Mouse (Mus musculus) ES-CJ7 (cell line): ENCODE results near the gene Arid1a.

Experiments used
- DNase-seq: peaks from one replicate; pipeline ENCODE4 v3.0.0; 2011; ENCODE audit warnings: low read depth, low spot score

The Arid1a gene

GRCm38 (mm10) chr4:133756514-133757268 lies at the start of gene Arid1a:
TSS of gene Arid1a (minus strand) at chr4:133756769.
- DNase-seq, result peak; percentile 94

- DNase-seq, result peak; percentile 41
These were observed 48.1 kb upstream of the Arid1a start for GRCm38 (mm10) chr4:133804401-133805263.

DNA sequence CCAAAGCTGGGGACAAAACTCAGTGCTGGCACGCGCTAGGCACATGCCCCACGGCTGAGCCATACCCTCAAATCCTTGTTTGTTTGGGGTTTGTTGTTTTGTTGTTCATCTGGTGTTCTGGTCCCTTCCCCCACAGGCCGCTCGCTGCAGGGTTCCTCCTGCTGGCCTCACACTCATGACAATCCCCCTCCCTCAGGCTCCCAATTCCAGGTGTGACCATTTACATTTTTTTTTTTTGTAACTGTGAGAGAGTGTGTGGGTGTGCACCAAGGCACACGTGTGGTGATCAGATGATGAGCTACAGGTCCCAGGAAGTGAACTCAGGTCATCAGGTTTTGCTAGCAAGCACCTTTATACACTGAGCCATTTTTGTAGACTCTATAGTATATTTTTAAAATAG lies 44.0 kb upstream of the Arid1a start:
- no peak for DNase-seq

GRCm38 (mm10) chr4:133793269-133793668 lies 36.7 kb upstream of the Arid1a start:
- DNase-seq, result peak; percentile 1

- no peak for DNase-seq
These were observed 18.3 kb upstream of the Arid1a start for GRCm38 (mm10) chr4:133774570-133775554.

GRCm38 (mm10) chr4:133769157-133769556 lies 12.6 kb upstream of the Arid1a start:
- peak; percentile 87 for DNase-seq

DNA sequence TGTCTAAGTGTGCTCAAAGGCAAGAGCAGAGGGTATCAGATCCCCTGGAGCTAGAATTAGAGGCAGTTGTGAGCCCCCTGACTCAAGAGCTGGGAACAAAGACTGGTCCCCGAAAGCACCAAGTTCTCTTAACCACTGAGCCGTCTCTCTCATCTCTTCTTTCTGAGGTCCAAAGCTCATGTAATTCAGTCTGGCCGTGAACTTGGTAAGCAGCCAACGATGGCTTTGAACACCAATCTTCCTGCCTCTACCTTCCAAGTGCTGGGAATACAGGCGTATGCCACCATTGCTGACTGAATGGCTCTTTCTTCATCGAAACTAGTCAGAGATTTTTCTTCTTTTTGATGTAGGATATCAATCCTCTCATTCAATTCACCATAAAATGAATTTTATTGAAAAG lies 6.5 kb upstream of the Arid1a start:
- no peak for DNase-seq

GRCm38 (mm10) chr4:133759659-133760058 lies 3.1 kb upstream of the Arid1a start:
- DNase-seq, result no peak

DNA sequence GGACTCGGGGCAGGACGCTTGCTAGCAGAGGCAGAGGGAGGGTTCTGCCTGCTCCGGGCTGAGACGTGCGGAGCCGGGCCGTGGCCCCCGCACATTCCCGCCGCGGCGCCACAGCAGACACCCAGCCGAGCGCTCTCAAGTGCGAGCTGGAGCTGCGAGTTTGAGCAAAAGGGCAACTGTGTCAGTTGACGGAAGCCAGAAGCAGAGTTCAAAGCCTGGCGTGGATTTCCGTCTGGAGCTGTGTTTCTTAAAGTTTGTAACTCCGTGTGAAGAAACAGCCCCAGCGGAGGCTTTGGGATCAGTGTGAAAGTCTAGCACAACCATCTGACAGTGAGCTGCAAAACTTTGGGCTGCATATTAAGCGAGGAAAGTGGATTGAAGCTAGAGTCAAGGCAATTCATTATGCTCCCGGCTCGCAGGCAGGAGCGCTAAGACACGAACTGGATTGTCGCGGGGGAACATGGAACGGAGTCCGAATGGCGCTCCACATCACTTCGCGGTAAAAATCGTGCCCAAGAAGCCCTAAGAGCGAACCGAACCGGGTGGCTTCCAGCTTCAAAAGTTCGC lies 783 bp upstream of the Arid1a start:
- DNase-seq, result peak; percentile 95

DNA sequence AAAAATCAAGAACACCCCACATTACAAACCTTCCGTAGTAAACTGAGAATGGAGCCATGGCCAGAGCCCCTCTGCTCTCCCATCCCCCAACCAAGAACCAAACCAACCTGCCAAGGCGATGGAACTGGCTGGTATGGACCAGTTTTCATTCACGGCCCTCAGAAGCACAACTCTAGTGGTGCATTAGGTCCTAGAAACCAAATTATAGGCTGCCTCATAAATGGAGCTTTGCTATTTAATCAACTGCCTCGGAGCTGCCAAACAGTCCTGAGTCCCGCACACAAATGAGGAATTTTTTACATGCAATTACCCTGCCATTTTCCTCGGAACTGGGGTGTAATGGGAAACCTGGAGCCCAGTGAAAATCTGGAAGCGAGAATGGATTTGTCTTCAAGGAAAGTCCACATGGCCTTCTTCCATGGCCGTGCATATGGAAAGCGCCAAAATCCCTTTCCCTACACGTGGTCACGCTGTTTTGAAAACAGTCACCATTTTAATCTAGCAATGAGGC lies 653 bp downstream of the Arid1a start:
- DNase-seq, result peak; percentile 73

DNA sequence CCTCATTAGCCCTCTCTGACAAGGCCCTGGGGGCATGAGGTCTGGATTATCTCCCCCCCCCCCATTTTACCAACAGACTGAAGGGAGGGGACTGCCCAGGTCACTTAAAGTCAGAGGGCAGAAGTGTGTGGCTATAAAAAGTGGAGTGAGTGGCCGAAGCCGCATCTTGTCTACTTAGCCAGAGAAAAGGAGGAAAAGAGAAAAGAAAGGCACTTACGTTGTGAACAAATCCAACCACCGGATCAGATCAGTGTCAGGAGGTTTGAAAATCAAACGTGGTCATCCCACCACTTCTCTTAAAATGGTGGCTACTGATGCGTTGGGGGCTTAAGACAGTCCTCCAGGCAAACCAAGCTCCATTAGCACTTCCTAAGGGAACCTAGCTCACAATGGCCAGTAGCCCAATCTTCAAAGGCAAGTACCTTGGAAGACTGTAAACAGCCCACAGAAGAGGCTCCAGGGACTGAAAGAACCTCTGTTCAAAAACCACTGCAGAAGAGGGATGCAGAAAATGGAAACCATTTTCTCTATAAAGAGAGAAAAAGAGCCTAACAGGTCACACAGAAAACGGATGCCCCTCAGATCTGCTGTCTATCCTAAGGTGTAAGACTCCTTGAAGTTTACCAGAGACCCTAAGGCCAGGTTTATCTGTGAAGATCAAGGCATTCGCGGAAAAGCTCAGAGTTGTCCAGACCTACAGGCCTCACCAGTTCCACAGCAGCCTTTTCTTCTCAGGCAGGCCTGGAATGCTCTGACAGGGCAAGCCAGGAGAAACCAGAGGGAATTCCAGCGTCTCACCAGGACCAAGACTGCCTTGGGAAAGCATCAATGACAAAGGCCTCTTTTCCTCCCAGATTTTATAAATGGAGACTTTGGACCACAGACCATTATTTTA lies 1.5 kb downstream of the Arid1a start:
- no peak for DNase-seq

GRCm38 (mm10) chr4:133754238-133754637 lies 2.3 kb downstream of the Arid1a start:
- peak; percentile 94 for DNase-seq

DNA sequence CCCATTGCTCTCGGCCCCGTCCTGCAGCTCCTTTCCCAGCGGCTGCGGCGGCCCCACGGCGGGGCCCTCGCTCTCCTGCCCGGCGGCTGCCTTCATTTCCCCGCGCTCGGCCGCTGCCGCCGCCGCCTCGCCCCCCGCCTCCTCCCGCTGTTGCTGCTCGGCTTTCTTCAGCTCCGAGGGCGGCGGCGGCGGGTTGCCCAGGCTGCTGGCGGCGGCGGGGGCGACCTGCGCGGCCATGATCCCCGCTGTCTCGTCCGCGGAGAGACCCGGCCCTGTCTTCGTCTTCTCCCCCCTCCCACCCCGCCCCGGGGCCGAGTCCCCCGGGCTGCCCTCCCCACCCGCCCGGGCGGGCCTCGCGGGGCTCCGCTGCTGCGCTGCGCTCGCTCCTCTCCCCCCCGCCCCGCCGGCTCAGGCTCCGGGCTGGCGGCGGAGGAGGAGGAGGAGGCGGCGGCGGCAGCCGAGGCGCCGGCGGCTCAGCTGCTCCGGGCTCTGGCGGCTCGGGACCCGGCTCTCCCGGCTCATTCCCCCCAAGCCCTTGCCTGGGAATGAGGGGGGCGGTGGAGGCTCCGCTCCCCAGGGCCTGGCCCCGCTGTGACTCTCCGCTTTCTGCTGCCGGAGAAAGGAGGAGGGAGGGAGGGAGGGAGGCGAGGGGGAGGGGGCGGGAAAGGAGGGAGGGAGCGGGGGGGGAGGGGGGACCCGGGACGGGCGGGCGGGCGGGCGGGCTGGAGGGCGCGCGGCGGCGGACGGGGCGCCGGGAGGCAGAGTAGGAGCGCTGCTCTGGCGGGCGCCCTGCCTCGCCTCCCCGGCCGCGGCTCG lies 3.0 kb downstream of the Arid1a start:
- DNase-seq, result peak; percentile 62

GRCm38 (mm10) chr4:133752449-133753374 lies 3.9 kb downstream of the Arid1a start:
- DNase-seq, result no peak

DNA sequence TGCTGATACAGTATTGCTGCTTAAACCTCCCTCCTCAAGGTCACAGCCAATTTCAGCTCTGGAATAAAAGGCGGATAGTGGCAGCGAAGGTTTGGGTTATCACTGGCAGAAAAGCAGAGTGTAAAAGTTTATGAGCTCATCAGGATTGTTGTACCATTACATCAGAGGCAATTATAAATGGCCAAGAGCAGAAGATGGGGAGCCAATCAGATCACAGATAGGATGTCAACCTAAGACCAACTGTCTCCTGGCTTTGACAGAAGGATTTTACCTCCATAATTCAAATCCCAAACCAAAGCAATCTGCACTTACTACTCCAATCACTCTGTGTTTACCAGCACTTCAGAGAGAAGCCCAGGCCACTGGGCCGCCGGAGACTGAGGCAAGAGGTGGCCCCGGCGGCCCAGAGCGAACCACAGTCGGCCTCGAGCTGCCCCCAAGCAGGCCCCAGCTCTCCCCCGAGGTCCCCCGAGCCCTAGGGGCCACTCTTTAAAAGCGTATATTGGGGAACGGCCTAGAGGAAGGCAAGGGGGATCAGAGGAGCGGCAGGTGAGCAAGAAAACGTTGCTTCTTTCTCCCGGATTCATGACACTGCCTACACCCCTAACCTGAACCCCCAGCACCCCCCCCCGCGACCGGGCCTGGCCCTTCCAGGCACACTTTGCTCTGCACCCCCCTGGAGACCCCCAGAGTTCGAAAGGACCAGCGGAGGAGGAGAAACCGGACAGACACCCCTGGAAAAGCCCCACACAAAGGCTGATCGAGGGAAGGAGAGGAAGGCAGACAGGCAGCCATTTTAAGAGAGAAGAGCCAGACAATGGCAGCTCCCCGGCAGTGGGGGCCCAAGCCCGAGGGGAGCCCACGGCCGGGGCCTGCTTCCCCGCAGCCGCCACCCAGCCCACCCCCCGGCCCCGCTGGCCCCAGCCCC lies 4.8 kb downstream of the Arid1a start:
- DNase-seq, result no peak

DNA sequence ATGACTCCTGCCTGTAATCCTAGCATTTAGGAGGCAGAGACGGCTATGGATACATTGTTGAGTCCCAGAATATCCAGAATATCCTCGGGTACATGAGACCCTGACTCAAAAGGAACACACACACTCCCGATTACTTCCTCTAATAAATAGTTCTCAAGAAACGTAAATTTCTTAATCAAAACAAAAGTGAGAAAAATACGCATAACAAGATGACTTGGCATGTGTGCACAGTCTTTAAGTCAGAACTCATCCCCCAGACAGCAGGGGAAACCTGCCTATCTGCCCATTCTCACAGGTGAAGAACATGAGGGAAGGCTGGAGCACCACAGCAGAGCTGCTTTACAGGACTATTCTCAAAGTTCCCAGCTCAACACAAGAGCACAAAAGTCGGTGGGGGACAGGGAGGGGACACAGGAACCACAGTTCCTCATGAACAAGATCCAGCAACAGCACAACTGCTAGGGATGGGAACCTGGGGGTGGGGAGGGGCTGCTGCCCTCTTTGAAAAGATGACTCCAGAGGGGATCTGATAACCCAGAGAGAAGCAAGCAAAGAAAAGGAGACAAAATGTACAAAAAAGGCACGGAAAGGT lies 6.3 kb downstream of the Arid1a start:
- DNase-seq, result no peak

DNA sequence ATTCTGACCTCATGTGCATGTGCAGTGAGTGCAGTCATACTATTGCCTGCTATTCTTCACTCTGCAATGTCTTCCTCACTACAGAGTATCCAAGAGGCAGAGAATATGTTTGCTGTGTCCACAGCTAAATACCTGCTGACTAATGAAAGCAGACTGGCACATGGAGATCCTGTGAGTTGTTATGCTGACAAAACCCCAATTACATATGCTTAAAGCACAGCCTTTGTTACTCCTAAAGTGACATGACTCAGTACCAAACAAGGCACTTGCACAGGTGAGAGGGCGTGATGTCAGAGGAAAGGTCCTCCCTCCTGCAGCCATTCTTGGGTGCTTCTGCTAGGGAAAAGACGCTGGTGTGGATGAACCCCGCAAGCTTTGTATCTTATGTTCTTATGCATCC lies 21.3 kb downstream of the Arid1a start:
- no peak for DNase-seq
